Mouse (Mus musculus): ENCODE data around the gene C4bp. TPM values are rescaled to one million over a fixed set of nuclear protein-coding genes. Genes with fewer than 3 reads are reported as not detected.

The C4bp gene
- polyA plus RNA-seq, 1 experiment from 2014 or later = 0.53 TPM

GRCm38 (mm10) chr1:130596291-130596690 is 65.1 kb downstream of the C4bp start:
- Histone ChIP-seq H3K4me3 (ENCODE audit: low read length) (no peak overlapping the region), H3K36me3 (ENCODE audit: control insufficient read depth, insufficient read depth, low read length) (no peaks in the 10 kb centered on the region), H3K9me3 (ENCODE audit: control insufficient read depth, low read length) (no peaks in the 10 kb centered on the region), H3K27ac (ENCODE audit: low read depth, low read length) (no peak overlapping the region), H3K27me3 (ENCODE audit: control insufficient read depth, insufficient read depth, low read length) (no peaks in the 10 kb centered on the region), H3K4me2 (replicated peaks; ENCODE audit: low read depth, low read length) (no peak overlapping the region), H3K4me1 (ENCODE audit: control insufficient read depth, insufficient read depth, low read length) (no peaks in the 10 kb centered on the region), H3K9ac (ENCODE audit: low read depth, low read length) (no peak overlapping the region)
- ATAC-seq (ENCODE audit: low FRiP score, low TSS enrichment) = no peak
- 93% methylated on average over 2 of the region's 2 CpGs for WGBS

GRCm38 (mm10) chr1:130588659-130589058 is 72.8 kb downstream of the C4bp start:
- Histone ChIP-seq H3K4me3 (ENCODE audit: low read length) (no peak overlapping the region), H3K27me3 (ENCODE audit: control insufficient read depth, insufficient read depth, low read length) (no peaks in the 10 kb centered on the region), H3K9ac (ENCODE audit: low read depth, low read length) (no peak overlapping the region), H3K27ac (ENCODE audit: low read depth, low read length) (no peak overlapping the region), H3K36me3 (ENCODE audit: control insufficient read depth, insufficient read depth, low read length) (no peaks in the 10 kb centered on the region), H3K9me3 (ENCODE audit: control insufficient read depth, low read length) (no peaks in the 10 kb centered on the region), H3K4me2 (replicated peaks; ENCODE audit: low read depth, low read length) (no peak overlapping the region), H3K4me1 (ENCODE audit: control insufficient read depth, insufficient read depth, low read length) (no peaks in the 10 kb centered on the region)
- no peak for ATAC-seq (ENCODE audit: low FRiP score, low TSS enrichment)
- 82% methylated on average over 9 of the region's 9 CpGs for WGBS

Other genes starting within 250 kb of the C4bp start
- not detected in 2 replicates for gene Cd55b, start 238.6 kb downstream of the C4bp start, polyA plus RNA-seq (2014; fragmentation: Nextera tagmentation; extraction: Ambion mirVana)
- gene Cd55, start 198.9 kb downstream of the C4bp start, polyA plus RNA-seq (2014; fragmentation: Nextera tagmentation; extraction: Ambion mirVana) = 12.8 and 13.0 TPM in 2 replicates
- gene Zp3r, start 32.0 kb downstream of the C4bp start, polyA plus RNA-seq (2014; fragmentation: Nextera tagmentation; extraction: Ambion mirVana) = not detected in 2 replicates
- not detected in 2 replicates for gene Gm29427, start 54.2 kb upstream of the C4bp start, polyA plus RNA-seq (2014; fragmentation: Nextera tagmentation; extraction: Ambion mirVana)
- gene Yod1, start 55.7 kb upstream of the C4bp start, polyA plus RNA-seq (2014; fragmentation: Nextera tagmentation; extraction: Ambion mirVana) = 8.6 and 11.6 TPM in 2 replicates
- 5.0 and 8.2 TPM in 2 replicates for gene Pfkfb2, start 67.6 kb upstream of the C4bp start, polyA plus RNA-seq (2014; fragmentation: Nextera tagmentation; extraction: Ambion mirVana)
- gene AA986860, start 70.3 kb upstream of the C4bp start, polyA plus RNA-seq (2014; fragmentation: Nextera tagmentation; extraction: Ambion mirVana) = 8.9 and 9.4 TPM in 2 replicates
- not detected in 2 replicates for gene Fcamr, start 139.3 kb upstream of the C4bp start, polyA plus RNA-seq (2014; fragmentation: Nextera tagmentation; extraction: Ambion mirVana)
- gene Pigr, start 165.1 kb upstream of the C4bp start, polyA plus RNA-seq (2014; fragmentation: Nextera tagmentation; extraction: Ambion mirVana) = not detected in 2 replicates
- not detected in 2 replicates for gene Fcmr, start 204.0 kb upstream of the C4bp start, polyA plus RNA-seq (2014; fragmentation: Nextera tagmentation; extraction: Ambion mirVana)
- not detected in 2 replicates for gene Il24, start 225.8 kb upstream of the C4bp start, polyA plus RNA-seq (2014; fragmentation: Nextera tagmentation; extraction: Ambion mirVana)
- gene Il20, start 249.8 kb upstream of the C4bp start, polyA plus RNA-seq (2014; fragmentation: Nextera tagmentation; extraction: Ambion mirVana) = not detected in 2 replicates